Mouse (Mus musculus) left cerebral cortex, adult 2 months (tissue): ENCODE results near the gene Ccn2. TPM values are rescaled to one million over a fixed set of nuclear protein-coding genes. Genes with fewer than 3 reads are reported as not detected.

ENCODE experiments used
- DNase-seq, 2 experiments: peaks; one replicate each; pipeline ENCODE4 v3.0.0; 2021 to 2022; ENCODE audit warnings: low spot score in 2 of 2, mixed read lengths in 1 of 2; ENCODE audit errors: extremely low spot score in 1 of 2
- H3K27ac ChIP-seq: fragments of 200-600 bp; 2 replicates; pipeline ENCODE4 v1.8.1; 2022
- H3K4me3 ChIP-seq: fragments of 200-600 bp; 2 replicates; pipeline ENCODE4 v1.8.1; 2022
- CTCF ChIP-seq: fragments of 200-600 bp; IDR thresholded peaks from 2 replicates; pipeline ENCODE4 v1.8.1; 2022; ENCODE audit warnings: antibody characterized with exemption, mild to moderate bottlenecking, moderate library complexity
- intact Hi-C: fragments of 180-260 bp; cut with DNase I; formaldehyde crosslinking; loops from one replicate; pipeline ENCODE4 v1.15.1; 2025
- total RNA-seq, 2 experiments: library from RNA; stranded (reverse); gene quantifications; 2 replicates each; pipeline ENCODE4 v1.2.3; 2021

The Ccn2 gene
- total RNA-seq, 2 experiments from 2014 or later, result 27.4 to 29.6 TPM

DNA sequence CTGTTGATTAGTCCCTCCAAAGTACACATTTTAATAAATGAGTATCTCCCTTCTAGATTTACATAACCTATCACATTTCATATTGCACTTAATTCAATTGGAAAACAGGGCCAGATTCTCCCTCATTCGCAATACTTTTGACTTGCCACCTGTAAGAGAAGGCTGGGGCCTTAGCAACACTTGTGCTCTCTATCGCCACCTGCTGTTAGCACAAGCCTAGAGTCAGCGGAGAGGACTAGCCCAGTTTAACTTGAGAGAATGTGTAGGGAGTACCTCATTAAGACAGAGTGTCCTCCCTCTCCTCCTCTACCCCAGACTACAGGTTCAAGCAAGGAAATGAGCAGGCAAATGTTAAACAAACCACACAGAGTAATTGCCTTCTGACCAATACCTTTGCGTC is 4.1 kb upstream of the Ccn2 start:
- Histone ChIP-seq H3K4me3 (no peak overlapping the region), H3K27ac (no peak overlapping the region)
- DNase-seq, result peak; percentile 73 to 87
- intact Hi-C loops, result loop anchor here (1.0 to 5.0 kb wide), 3 partner anchors 184 to 259 kb away; no protein-coding TSS in a partner anchor
- peak; percentile 97 for TF ChIP-seq CTCF

DNA sequence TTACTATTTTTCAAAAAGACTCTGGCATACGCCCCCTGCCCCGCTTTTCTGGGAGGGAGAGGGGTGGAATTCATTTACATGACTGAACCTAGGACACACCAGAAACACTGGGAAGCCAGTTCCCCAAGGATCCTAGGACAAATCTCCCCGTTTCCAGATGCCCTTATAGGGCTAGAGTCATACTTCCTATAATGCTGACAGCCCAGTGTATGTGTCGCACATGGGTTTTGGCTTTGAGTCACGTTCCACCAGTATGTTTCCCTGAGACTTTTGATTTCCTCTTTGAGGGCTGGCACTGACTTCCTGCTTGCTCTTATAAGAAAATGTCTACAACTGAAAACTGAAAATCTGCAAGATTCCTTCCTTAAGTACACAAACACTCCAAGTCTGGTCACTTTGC is 3.5 kb upstream of the Ccn2 start:
- Histone ChIP-seq H3K27ac (no peak overlapping the region), H3K4me3 (no peak overlapping the region)
- intact Hi-C loops, result loop anchor here (1.0 to 5.0 kb wide), 3 partner anchors 185 to 259 kb away; no protein-coding TSS in a partner anchor
- no peak for DNase-seq
- no peak for TF ChIP-seq CTCF

DNA sequence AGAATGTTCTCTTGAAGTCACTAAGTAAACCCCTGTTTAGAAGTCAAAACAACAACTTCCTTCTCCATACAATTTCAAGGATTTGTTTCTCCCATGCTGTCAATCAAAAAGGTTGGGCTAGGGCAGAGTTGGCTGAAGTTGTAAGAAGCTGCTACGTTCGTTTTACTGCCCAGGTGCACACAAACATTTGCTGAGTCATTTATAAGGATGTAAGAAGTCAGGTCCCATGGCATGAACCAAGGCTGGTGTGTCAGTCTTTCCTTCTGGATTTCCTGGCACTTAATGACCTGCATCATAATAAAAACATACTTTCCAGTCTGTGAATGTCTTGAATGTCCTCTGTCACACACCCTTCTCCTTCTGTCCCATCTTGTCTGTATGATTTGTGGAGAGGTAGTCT is 2.9 kb upstream of the Ccn2 start:
- TF ChIP-seq CTCF, result no peak
- Histone ChIP-seq H3K4me3 (no peak overlapping the region), H3K27ac (no peak overlapping the region)
- intact Hi-C loops, result loop anchor here (5.0 kb wide), 1 partner anchor 260 kb away; no protein-coding TSS in a partner anchor
- DNase-seq, result no peak

DNA sequence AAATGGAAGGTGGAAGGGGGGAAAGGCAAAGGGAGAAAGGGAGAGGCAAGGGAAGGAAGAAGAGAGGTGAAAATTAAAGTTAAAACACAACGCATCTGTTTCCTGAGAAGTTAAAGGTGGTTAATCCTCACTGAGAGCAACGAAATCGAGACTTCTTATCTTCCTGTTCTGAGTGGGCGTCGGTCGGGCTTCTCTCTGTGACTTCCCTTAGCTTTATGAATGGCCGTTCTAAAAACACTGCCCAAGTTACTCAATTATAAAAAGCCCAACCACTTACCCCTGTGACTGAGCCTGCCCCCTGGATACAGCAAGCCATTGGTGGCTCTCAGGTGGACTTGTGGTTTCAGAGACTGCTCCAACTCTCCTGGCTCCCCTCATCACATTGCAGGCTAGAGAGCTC is 2.3 kb upstream of the Ccn2 start:
- no peak for DNase-seq
- no peak for TF ChIP-seq CTCF
- Histone ChIP-seq H3K4me3 (no peak overlapping the region), H3K27ac (no peak overlapping the region)
- intact Hi-C loops, result loop anchor here (5.0 kb wide), 1 partner anchor 261 kb away; no protein-coding TSS in a partner anchor

DNA sequence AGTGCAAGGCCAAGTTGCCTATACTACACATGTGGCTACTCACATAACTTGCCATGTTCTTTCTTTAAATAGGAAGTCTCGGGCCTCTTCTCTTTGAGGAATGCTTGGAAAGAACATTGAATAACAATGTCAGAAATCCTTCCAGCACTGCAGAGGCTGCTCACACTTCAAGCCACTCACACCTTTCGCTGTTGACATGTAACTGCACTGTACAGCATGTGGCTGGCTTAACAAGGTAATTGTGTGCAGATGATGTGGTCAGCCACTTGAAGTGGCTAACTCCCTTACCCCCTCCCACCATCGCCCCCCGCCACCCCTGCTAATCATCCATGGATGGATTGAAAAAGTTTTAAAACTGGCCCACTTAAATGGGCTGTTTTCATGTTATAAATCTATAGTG is 1.7 kb upstream of the Ccn2 start:
- no peak for TF ChIP-seq CTCF
- intact Hi-C loops, result loop anchor here (5.0 kb wide), 1 partner anchor 261 kb away; no protein-coding TSS in a partner anchor
- H3K4me3 ChIP-seq, result no peak overlapping the region
- DNase-seq, result no peak
- H3K27ac ChIP-seq, result no peak overlapping the region

DNA sequence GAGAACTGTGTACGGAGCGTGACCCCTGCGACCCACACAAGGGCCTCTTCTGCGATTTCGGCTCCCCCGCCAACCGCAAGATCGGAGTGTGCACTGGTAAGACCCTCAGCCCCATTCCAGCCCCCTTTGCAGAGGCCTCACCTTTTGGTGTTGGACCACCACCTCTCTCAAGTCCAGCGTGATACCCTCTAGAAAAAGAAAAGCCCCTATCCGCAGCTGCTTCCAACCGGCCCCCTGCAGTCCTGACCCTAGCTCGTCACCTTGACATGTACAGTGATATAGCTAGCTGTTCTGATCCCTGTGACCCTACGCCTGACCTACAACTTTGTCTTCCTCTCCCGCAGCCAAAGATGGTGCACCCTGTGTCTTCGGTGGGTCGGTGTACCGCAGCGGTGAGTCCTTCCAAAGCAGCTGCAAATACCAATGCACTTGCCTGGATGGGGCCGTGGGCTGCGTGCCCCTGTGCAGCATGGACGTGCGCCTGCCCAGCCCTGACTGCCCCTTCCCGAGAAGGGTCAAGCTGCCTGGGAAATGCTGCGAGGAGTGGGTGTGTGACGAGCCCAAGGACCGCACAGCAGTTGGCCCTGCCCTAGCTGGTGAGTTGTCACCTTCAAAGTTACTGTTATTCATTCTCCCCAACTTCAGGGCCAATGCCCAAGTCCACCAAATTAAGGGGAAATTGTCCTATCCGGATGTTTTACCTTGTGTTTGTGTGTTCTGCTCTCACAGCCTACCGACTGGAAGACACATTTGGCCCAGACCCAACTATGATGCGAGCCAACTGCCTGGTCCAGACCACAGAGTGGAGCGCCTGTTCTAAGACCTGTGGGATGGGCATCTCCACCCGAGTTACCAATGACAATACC is 994 bp downstream of the Ccn2 start:
- peak overlapping the region; percentile 76 for H3K27ac ChIP-seq
- DNase-seq, result no peak
- H3K4me3 ChIP-seq, result peak overlapping the region; percentile 61
- no peak for TF ChIP-seq CTCF
- intact Hi-C loops, result no loop called here

DNA sequence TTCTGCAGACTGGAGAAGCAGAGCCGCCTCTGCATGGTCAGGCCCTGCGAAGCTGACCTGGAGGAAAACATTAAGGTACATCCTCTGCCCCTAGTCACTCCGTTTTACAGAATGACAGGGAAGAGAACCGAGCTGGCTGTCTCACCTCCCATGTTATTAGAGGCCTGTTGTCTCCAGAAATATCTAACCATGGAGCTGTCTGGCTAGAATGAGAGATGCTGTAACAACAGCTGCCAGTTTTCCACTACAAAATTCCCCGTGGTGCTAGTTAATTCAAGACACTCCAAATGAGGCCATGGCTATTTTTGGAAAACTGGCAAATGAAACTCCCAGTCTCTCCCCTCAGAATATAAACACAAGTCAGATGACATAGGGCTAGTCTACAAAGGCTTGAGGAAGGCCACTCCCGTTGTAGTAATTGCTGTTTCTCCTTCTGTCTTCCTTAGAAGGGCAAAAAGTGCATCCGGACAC is 1.7 kb downstream of the Ccn2 start:
- peak overlapping the region; percentile 19; the same call in 1 of the 2 replicates for H3K27ac ChIP-seq
- peak overlapping the region; percentile 61 for H3K4me3 ChIP-seq
- intact Hi-C loops, result no loop called here
- no peak for DNase-seq
- TF ChIP-seq CTCF, result no peak

DNA sequence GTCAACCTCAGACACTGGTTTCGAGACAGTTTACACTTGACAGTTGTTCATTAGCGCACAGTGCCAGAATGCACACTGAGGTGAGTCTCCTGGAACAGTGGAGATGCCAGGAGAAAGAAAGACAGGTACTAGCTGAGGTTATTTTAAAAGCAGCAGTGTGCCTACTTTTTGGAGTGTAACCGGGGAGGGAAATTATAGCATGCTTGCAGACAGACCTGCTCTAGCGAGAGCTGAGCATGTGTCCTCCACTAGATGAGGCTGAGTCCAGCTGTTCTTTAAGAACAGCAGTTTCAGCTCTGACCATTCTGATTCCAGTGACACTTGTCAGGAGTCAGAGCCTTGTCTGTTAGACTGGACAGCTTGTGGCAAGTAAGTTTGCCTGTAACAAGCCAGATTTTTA is 2.5 kb downstream of the Ccn2 start:
- intact Hi-C loops, result no loop called here

DNA sequence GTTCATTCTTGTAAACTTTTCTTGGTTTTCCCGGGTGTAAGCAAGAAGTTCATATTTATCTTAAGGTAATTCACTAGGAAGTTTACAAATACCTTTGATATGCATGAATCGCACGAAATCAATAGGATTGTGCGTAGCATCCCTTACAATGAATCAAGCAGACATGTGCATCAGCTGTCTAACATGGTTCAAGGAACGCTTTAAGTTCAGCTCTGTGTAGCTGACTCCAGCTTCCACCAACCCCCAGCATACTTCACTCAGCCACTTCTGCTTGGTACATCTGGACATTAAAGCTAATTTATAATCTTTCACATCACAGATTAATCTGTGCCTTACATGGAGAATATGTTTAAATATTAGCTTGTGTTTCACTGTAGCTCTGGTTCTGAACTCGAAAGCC is 3.5 kb downstream of the Ccn2 start:
- H3K4me3 ChIP-seq, result no peak overlapping the region
- intact Hi-C loops, result no loop called here
- H3K27ac ChIP-seq, result no peak overlapping the region
- DNase-seq, result no peak
- no peak for TF ChIP-seq CTCF

More for the DNA sequence above, 2.5 kb downstream of the Ccn2 start:
- Histone ChIP-seq H3K27ac (no peak overlapping the region), H3K4me3 (no peak overlapping the region)
- no peak for TF ChIP-seq CTCF
- DNase-seq, result no peak

DNA sequence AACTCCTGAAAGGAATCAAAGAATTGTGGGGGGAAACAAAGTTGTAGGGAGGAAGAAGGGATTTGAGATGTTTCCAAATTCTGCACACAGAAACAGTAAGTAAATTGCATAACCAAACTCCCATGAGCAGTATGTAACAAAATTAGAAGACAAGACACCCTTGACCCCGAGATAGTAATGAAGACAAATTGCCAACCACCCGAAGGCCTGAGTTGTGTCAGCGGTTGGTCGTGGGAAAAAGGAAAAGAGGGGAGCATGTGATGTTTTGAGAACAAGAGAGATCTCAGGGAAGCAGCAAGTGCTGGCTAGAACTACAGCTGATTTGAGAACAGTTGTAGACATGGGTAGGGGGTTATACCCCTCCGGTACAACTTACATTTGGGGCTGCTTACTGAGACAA is 4.6 kb downstream of the Ccn2 start:
- TF ChIP-seq CTCF, result no peak
- intact Hi-C loops, result no loop called here
- no peak for DNase-seq
- no peak overlapping the region for H3K4me3 ChIP-seq
- H3K27ac ChIP-seq, result no peak overlapping the region

DNA sequence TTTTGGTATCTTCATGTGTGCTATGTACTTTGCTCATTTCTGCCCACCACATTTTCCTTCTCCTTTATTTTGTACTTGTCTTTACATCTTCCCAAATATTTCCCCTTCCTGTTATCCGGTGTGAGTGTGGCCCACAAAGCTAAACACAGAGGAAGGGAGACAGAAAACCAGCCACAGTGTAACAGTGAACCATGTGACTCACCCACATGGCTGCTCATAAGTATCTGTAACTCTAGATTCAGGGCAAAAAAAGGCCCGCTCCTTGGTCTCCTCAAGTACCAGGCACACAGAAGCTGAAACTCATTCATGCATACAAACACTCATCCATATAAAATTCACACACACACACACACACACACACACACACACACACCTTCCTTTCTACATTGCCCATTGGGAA is 7.8 kb downstream of the Ccn2 start:
- Histone ChIP-seq H3K27ac (no peak overlapping the region), H3K4me3 (no peak overlapping the region)
- intact Hi-C loops, result no loop called here
- DNase-seq, result no peak
- TF ChIP-seq CTCF, result no peak

DNA sequence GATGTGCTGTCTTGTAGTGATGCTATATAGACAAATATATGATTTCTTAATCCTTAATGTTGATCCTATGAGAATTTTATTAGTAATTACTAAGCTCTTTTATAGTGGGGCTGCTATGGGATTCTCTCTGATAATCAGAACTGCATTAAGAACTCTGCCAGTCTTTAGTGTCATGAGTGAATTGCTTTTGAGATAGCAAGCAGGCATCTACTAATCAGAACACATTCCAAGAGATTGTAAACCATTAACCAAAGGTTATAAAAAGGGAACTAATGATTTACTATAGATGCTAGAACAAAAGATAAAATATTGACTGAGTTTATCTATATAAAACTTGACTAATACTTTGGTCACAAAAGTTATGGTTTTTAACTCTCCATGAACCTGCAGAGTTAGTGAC is 8.5 kb downstream of the Ccn2 start:
- DNase-seq, result no peak
- Histone ChIP-seq H3K27ac (no peak overlapping the region), H3K4me3 (no peak overlapping the region)
- intact Hi-C loops, result no loop called here
- no peak for TF ChIP-seq CTCF
